Mouse (Mus musculus): Measurements from ENCODE around the gene Pex11a.

Pex11a gene

DNA sequence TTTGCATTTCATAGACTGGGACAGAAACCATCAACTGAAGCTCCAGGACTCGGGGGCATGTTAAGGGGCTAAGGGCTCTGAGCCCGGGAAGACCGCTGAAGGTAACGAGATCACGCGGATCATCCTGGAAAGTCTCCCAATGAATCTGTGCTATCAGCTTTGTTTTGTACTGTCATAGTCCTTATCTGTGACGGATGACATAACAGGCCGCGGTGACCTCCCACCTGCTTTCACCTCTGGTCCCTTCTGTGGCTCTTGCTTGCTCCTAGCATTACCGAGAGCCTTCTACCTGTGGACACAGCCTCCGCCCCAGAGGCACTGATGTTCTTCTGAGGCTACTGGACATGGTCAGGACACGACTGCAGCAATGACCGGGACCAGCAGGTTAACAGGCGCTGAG, 6.4 kb downstream of the Pex11a start:
- no peak for DNase-seq

DNA sequence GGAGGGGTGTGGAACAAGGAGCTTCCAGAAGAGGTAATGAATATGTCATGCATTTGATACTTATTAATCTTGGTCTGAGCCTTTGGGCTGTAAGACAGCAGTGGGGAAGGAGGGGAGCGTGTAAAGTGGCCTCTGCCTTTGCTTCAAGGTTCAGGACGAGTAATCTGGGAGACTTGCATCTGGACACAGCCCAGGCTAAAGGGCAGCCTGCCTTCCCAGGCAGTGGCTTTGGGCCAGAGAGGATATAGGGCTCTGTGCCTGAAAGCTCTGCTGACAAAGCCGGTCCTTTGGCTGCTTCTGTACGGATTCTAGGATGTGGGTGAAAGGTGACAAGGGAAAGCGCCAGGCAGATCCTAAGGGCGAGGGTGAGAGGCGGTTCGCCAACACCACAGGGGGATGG, 8.4 kb downstream of the Pex11a start:
- no peak for DNase-seq

DNA sequence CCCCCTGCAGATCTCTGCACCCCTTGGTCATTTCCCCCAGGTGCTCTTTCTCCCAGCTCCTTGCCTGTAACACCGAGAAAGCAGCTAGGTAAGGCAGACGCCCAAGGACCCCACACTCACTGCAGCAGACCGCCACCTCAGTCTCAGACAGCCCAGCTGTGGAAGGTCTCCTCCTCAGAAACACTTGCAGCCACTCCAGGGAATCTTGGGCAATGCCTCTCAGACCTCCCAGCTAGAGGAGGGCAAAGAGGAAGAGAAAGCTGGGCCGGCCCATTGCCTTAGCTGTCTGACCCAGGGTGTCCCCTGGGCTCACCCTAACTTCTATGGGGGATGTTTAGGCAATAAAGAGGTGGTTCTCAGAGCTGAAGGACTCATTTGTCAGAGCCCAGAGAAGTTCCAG, 10.3 kb downstream of the Pex11a start, which contains the start of gene Plin1:
Plin1 (minus strand) TSS at position 282 of the 400 bp plus-strand sequence.
- DNase-seq: no peak

GRCm38 (mm10) chr7:79731438-79731837, 11.5 kb downstream of the Pex11a start:
- no peak for DNase-seq

DNA sequence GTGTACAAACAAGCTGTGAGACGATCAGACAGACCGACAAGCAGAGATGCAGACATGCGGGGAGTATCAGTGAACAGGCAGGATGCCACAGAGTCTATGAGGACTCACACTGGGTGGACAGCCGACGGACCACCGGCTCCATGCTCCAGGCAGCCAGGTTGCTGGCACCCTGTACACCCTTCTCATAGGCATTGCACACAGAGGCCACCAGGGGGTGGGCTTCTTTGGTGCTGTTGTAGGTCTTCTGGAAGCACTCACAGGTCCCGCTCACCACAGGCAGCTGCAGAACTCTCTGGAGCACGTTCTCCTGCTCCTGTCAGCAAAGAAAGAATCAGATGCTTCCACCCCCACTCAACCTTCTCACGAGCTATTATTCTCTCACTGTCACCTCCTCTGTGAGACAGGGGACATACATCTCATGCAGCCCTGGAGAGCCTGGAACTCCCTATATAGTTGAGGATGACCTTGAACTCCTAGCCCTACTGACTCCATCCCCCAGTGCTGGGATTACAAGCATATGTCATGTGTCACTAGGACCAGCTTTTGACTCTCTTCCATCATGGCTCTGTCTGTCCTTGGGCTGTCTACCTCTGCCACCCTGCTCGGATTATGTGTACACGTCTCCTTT, 13.1 kb downstream of the Pex11a start:
- DNase-seq: no peak

- peak; percentile 66 for DNase-seq
Observed at GRCm38 (mm10) chr7:79729169-79729568, 13.8 kb downstream of the Pex11a start.

GRCm38 (mm10) chr7:79728219-79728618, 14.7 kb downstream of the Pex11a start:
- peak; percentile 27 for DNase-seq

- DNase-seq: peak; percentile 54
Observed at GRCm38 (mm10) chr7:79727091-79727490, 15.8 kb downstream of the Pex11a start.

- peak; percentile 61 for DNase-seq
Observed at GRCm38 (mm10) chr7:79721386-79721977, 21.4 kb downstream of the Pex11a start.

DNA sequence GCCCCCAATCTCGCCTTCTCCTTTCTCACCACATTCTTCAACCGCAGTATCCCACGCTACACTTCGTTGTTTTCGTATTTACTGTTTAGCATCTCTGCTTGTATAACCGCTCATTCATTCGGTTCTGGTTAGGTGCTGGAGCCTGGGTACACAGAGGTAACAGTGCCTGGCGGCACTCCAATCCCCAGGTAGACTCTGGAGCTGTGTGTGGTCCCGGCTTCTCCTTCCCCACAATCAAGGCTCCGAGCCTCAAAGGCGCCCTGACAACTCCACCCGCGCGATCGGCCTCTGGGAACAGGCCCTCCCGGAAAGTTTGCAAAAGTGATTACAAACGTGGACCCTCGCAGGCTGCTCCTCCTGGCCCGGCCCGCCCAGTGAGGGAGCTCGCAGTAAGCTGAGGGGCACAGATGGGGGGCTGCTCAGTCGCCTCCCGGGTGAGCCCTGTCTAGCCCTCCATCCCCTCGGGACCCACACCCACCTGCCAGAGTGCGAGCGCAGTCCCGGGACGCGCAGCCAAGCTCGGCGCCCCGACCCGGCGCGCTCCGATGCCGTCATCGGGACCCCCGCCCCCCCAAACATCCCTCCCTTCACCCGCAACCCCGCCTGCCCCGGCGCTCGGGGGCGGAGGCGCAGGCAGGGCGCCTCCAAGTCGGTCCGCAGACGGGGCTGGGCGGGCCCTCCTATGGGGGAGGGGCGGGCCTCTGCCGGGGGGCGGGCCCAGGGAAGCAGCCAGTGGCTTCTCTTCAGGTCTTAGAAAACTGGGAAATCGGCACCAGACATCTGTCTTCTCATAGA, 27.5 kb downstream of the Pex11a start, which contains the start of gene Kif7:
Kif7 (minus strand) TSS at position 534 of the 795 bp plus-strand sequence.
- DNase-seq: peak; percentile 76

- DNase-seq: no peak
Observed at GRCm38 (mm10) chr7:79710831-79711230, 32.1 kb downstream of the Pex11a start.

DNA sequence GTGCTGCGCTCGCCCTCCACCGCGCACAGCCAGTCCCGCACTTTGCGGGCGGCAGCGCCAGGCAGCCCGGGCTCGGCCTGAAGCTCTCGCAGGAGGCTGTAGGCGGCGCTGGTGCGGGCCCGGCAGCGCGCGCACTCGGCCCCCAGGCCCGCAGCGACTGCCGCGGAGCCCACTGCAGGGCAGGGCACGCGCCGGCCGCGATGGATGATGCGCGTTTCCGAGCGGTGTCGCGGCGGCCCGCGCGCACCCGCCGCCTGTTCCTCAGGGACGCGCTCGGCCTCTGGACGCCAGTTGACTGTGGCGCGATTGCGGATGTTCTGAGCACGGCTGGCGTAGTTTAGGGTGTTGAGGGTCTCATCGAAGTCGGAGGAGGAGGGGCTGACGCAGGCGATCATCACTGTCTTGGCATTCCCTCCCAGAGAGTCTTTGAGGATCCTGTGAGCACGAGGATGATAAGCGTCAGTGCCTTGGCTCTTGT, 32.8 kb downstream of the Pex11a start:
- peak; percentile 77 for DNase-seq

DNA sequence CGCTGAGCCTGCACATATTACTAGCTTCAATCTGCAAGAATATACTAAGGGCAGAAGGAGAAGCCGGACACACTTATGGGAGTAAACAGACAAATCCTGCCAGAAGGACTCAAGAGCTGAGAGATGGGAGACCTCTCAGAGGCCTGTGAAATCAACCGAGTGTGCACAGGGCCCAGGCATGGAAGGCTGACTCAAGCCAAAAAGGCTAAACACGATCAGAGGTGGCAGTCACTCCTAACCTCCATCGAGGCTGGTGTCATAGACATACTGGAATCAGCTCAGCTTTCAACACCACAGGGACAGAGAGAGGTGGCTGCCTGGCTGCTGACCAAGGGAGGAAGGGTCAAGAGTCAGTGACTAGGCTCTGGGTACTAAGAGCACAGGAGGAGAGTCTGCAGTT, 37.7 kb downstream of the Pex11a start:
- no peak for DNase-seq

- DNase-seq: no peak
Observed at GRCm38 (mm10) chr7:79702755-79703154, 40.2 kb downstream of the Pex11a start.

DNA sequence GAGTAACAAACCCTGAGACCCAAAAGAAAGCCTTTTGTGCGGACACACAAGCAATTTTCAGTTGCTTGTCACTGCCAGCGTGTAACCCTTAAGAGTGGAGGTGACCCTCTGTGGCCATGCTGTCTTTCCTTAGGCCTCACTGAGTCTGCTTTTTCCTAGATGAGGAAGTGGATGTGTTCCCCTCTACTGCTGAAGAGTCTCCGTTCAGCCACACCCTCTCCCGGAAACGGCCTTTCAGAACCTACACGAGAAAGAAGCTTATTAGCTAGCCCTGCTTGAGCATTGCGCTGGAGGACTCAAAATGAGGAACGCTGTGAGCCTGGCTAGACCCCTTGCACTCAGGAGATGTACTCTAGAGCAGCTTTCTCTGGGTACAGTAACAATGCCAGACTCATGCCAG, 46.4 kb downstream of the Pex11a start:
- DNase-seq: no peak
